Mouse (Mus musculus) forebrain, embryonic 10.5 days (tissue): ENCODE measurements at regions not wholly inside any gene's neighbourhood (a gene's known extent, or its start where the extent isn't known, plus 50 kb on each side); places are given as distances from the start of the nearest gene placed in this dataset.

ENCODE experiments used
- DNase-seq: peaks from one replicate; pipeline ENCODE4 v3.0.0-alpha.2; 2017; ENCODE audit warnings: low spot score; ENCODE audit errors: extremely low spot score
- H3K27ac ChIP-seq: fragments of 300-500 bp; sonication (generic); 2 replicates; pipeline ENCODE4 v1.5.1; 2016; ENCODE audit warnings: mild to moderate bottlenecking
- H3K27me3 ChIP-seq: fragments of 300-500 bp; sonication (generic); 2 replicates; pipeline ENCODE4 v1.6.1; 2016; ENCODE audit warnings: mild to moderate bottlenecking; ENCODE audit not compliant: poor library complexity, severe bottlenecking
- H3K36me3 ChIP-seq: fragments of 300-500 bp; sonication (generic); replicated peaks from 2 replicates; pipeline ENCODE4 v1.6.1; 2016; ENCODE audit warnings: mild to moderate bottlenecking, moderate library complexity
- H3K4me1 ChIP-seq: fragments of 300-500 bp; sonication (generic); 2 replicates; pipeline ENCODE4 v1.6.1; 2016
- H3K4me3 ChIP-seq: fragments of 300-500 bp; sonication (generic); 2 replicates; pipeline ENCODE4 v1.5.1; 2016; ENCODE audit warnings: mild to moderate bottlenecking, moderate library complexity
- H3K9me3 ChIP-seq: fragments of 300-500 bp; sonication (generic); 2 replicates; pipeline ENCODE4 v1.6.1; 2016; ENCODE audit warnings: mild to moderate bottlenecking, moderate library complexity
- WGBS: fragments of 180-500 bp; shearing (Covaris S2); methylation state at CpG from one replicate; pipeline ENCODE4 v1.1.7; 2016; 5-methylcytosine and 5-hydroxymethylcytosine counted together

DNA sequence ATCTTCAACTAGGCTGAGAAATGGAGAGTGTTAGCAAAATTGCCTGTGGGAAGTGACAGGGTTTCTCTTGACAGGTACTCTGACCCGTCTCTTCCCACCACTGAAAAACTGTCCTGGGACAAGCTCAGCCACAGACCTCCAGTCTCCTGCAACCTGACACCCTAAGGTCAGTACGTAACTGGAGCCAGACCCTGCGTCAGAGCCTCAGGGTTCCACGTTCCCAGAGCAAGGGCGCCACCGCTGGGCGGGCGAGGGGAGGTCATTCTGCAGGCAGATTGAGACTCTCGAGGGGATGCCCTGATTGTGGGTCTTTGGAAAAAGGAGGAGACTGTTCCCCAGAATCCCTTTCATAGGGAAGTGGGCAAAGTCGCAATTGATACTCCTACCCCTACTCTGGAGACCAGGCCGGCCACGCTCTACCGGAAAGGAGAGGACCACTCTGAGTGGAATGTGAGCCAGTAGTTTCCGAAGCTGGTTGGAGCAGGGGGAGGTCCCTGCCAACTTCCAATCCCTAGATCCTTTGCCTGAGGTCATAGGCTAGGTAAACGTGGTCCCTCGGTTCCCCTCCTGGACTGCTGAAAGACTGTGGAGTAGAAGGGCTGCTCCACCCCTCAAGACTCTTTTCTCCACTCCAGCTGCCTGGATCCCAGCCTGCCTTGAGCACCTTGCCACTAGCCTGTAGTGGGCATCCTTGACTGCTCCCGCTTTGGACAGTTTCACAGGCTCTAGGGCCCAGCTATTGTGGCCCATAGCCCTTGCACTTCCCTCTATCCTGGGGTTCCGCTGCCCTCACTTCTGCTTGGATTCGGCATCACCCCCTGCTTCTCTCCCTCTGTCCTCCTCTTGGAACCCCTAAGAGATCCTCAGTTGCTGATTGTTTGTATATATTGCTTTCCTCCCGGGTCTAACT, 61.0 kb upstream of the Lpcat1 start:
- Histone ChIP-seq H3K27me3 (peaks cover 13% of the 10 kb centered on the region), H3K9me3 (no peaks in the 10 kb centered on the region), H3K4me1 (peaks cover 8% of the 10 kb centered on the region), H3K27ac (0 out of 2 replicates have a peak overlapping the region, but pooled peaks have one; percentile 26), H3K36me3 (no peaks in the 10 kb centered on the region), H3K4me3 (peak overlapping the region; percentile 17)
- 16% methylated on average over 20 of the region's 20 CpGs for WGBS
- peak; percentile 82 for DNase-seq

- WGBS, result 87% methylated on average over 1 of the region's 1 CpGs
- no peak overlapping the region for H3K27ac ChIP-seq
- DNase-seq, result no peak
These were observed 66.1 kb upstream of the Lpcat1 start for GRCm38 (mm10) chr13:73400921-73401320.

GRCm38 (mm10) chr13:73397033-73397432, 68.7 kb upstream of the Ndufs6 start:
- WGBS, result 22% methylated on average over 4 of the region's 4 CpGs
- Histone ChIP-seq H3K4me1 (peaks cover 6% of the 10 kb centered on the region; the same call in 1 of the 2 replicates), H3K27me3 (no peaks in the 10 kb centered on the region), H3K9me3 (no peaks in the 10 kb centered on the region), H3K4me3 (no peak overlapping the region), H3K27ac (no peak overlapping the region), H3K36me3 (no peaks in the 10 kb centered on the region)
- no peak for DNase-seq

More at GRCm38 (mm10) chr13:73400921-73401320, 66.1 kb upstream of the Lpcat1 start:
- Histone ChIP-seq H3K9me3 (no peaks in the 10 kb centered on the region), H3K4me1 (peaks cover 11% of the 10 kb centered on the region), H3K4me3 (no peak overlapping the region), H3K36me3 (no peaks in the 10 kb centered on the region), H3K27me3 (peaks cover 7% of the 10 kb centered on the region; the same call in 1 of the 2 replicates)

GRCm38 (mm10) chr13:73395856-73396255, 67.5 kb upstream of the Ndufs6 start:
- no peak overlapping the region for H3K4me3 ChIP-seq
- no peaks in the 10 kb centered on the region for H3K27me3 ChIP-seq
- no peaks in the 10 kb centered on the region for H3K36me3 ChIP-seq
- no peak for DNase-seq
- H3K27ac ChIP-seq, result no peak overlapping the region
- peaks cover 6% of the 10 kb centered on the region; the same call in 1 of the 2 replicates for H3K4me1 ChIP-seq
- no peaks in the 10 kb centered on the region for H3K9me3 ChIP-seq
- 78% methylated on average over 7 of the region's 7 CpGs for WGBS

DNA sequence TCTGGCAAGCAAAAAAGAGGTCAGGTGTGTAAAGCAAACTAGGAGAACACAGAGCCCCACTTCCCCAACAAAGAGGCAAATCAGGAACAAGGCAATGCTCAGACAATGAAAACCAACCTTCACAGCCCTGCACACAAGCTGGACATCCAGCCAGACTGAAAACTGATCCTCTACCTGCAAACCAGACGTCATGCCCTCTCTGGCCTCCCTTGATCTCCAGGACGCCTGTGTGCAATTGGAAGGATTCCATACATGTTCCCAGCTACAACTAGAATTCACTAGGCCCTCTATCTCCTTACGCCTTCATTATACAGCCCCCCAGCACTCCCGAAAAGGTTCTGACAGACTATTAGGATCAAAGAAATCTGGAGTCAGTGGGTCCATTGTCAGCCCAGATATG, 60.7 kb upstream of the Ndufs6 start:
- H3K4me1 ChIP-seq, result no peaks in the 10 kb centered on the region
- H3K27me3 ChIP-seq, result no peaks in the 10 kb centered on the region
- WGBS, result 79% methylated on average over 4 of the region's 4 CpGs
- no peak for DNase-seq
- no peaks in the 10 kb centered on the region for H3K9me3 ChIP-seq
- H3K36me3 ChIP-seq, result no peaks in the 10 kb centered on the region
- no peak overlapping the region for H3K4me3 ChIP-seq
- no peak overlapping the region for H3K27ac ChIP-seq

GRCm38 (mm10) chr13:73383585-73383984, 55.2 kb upstream of the Ndufs6 start:
- Histone ChIP-seq H3K27me3 (no peaks in the 10 kb centered on the region), H3K9me3 (no peaks in the 10 kb centered on the region)
- 71% methylated on average over 3 of the region's 3 CpGs for WGBS

More at GRCm38 (mm10) chr13:73383585-73383984, 55.2 kb upstream of the Ndufs6 start:
- Histone ChIP-seq H3K4me3 (no peak overlapping the region), H3K36me3 (no peaks in the 10 kb centered on the region), H3K4me1 (no peaks in the 10 kb centered on the region), H3K27ac (no peak overlapping the region)
- no peak for DNase-seq
